In genomic region chr2:181522811-181523210, GRCm38 (mm10) we compare ENCODE assay signal across 8 mouse cellular contexts. TPM values are rescaled to one million over a fixed set of nuclear protein-coding genes. Genes with fewer than 3 reads are reported as not detected.
A peak's percentile ranks its signal among the peaks of the same experiment; 100 is the strongest.
DNase-seq lines count a peak whose midpoint lies in the region; TF ChIP-seq lines count a peak whose summit lies in the region.

No protein-coding gene starts in this region.

- H3K27me3 ChIP-seq in cerebellum, adult 2 months (ENCODE audit: control insufficient read depth, insufficient read depth, low read length) = no peaks in the 10 kb centered on the region

- intact Hi-C loops in left cerebral cortex, adult 2 months (cut with DNase I) = no loop called here

- TF ChIP-seq POLR2A in cerebellum, adult 2 months (IDR thresholded peaks at IDR 0.05; ENCODE audit: borderline replicate concordance, insufficient read depth, low read length) = no peak

- H3K4me3 ChIP-seq in cerebellum, adult 2 months (replicated peaks; ENCODE audit: insufficient read depth, low read depth, low read length) = no peak overlapping the region
- no peak overlapping the region for H3K4me3 ChIP-seq in left cerebral cortex, adult 2 months

- H3K4me1 ChIP-seq in cerebellum, adult 2 months (ENCODE audit: control insufficient read depth, insufficient read depth, low read length) = peaks cover 3% of the 10 kb centered on the region; the same call in 1 of the 2 replicates

- DNase-seq in cerebellum, adult 2 months = peak; percentile 27 to 36
- DNase-seq in cerebellum, adult 11 months = no peak
- peak in 1 of 2 experiments; percentile 14 for DNase-seq in left cerebral cortex, adult 2 months (ENCODE audit: extremely low spot score in 1 of 2, low spot score in 2 of 2)
- DNase-seq in left cerebral cortex, adult 18-20 months (ENCODE audit: low spot score in 2 of 2) = no peak
- DNase-seq in c-Kit-positive CD71-negative TER-119-negative erythroid progenitor cells, embryonic 14.5 days (ENCODE audit: low read depth) = peak; percentile 39
- DNase-seq in kidney, postnatal 36 days = peak; percentile 38 to 55
- DNase-seq in retina, embryonic 14.5 days (ENCODE audit: low spot score) = peak; percentile 53
- no peak for DNase-seq in ovary, postnatal 14 days (ENCODE audit: low spot score)

- 66% methylated on average over 5 of the region's 5 CpGs for WGBS in cerebellum, adult 2 months

- no peak overlapping the region for H3K27ac ChIP-seq in cerebellum, adult 2 months (ENCODE audit: insufficient read depth, low read length)
- no peak overlapping the region for H3K27ac ChIP-seq in left cerebral cortex, adult 2 months

- peak; percentile 52 for TF ChIP-seq CTCF in cerebellum, adult 2 months (IDR thresholded peaks at IDR 0.05; ENCODE audit: borderline replicate concordance, insufficient read depth, low read depth, low read length)
- TF ChIP-seq CTCF in left cerebral cortex, adult 2 months (IDR thresholded peaks at IDR 0.05) = peak; percentile 73

RNA-seq across cellular contexts. Expression of gene Dnajc5, which starts 2.5 kb away (rescaled TPM):
- 218 and 230 TPM in 2 replicates for polyA plus RNA-seq in cerebellum, adult 2 months (2012; rRNA removed)
- 100 to 1,000 TPM; 288 to 300 TPM for total RNA-seq in left cerebral cortex, adult 2 months (2021)
- 100 to 1,000 TPM; 299 to 304 TPM for total RNA-seq in left cerebral cortex, adult 18-20 months (2021)

RNA-seq across cellular contexts. Expression of gene Tpd52l2, which starts 25.9 kb away (rescaled TPM):
- 154 and 159 TPM in 2 replicates for polyA plus RNA-seq in cerebellum, adult 2 months (2012; rRNA removed)
- 10 to 100 TPM; 73.2 to 76.3 TPM for total RNA-seq in left cerebral cortex, adult 2 months (2021)
- 10 to 100 TPM; 77.5 to 82.8 TPM for total RNA-seq in left cerebral cortex, adult 18-20 months (2021)

RNA-seq across cellular contexts. Expression of gene Abhd16b, which starts 29.8 kb away (rescaled TPM):
- not detected in 2 replicates for polyA plus RNA-seq in cerebellum, adult 2 months (2012; rRNA removed)
- total RNA-seq in left cerebral cortex, adult 2 months (2021) = not detected
- total RNA-seq in left cerebral cortex, adult 18-20 months (2021) = not detected

Comparison
In these comparisons a context has a peak if more than half of its experiments do, and no peak if none do; other contexts are left out.
1. DNase-seq: peak in cerebellum, adult 2 months (2 of 2), c-Kit-positive CD71-negative TER-119-negative erythroid progenitor cells, embryonic 14.5 days (single experiment), kidney, postnatal 36 days (2 of 2) and retina, embryonic 14.5 days (single experiment); none in cerebellum, adult 11 months (single experiment), left cerebral cortex, adult 18-20 months (0 of 2) and ovary, postnatal 14 days (single experiment).